Mouse (Mus musculus): Measurements from ENCODE around the gene Trmt1l.
"Not testable (repeated sequence)": the region's sequence is repeated elsewhere in the genome, so short reads cannot be mapped to it uniquely, and the experiment has no call there.

Trmt1l gene

DNA sequence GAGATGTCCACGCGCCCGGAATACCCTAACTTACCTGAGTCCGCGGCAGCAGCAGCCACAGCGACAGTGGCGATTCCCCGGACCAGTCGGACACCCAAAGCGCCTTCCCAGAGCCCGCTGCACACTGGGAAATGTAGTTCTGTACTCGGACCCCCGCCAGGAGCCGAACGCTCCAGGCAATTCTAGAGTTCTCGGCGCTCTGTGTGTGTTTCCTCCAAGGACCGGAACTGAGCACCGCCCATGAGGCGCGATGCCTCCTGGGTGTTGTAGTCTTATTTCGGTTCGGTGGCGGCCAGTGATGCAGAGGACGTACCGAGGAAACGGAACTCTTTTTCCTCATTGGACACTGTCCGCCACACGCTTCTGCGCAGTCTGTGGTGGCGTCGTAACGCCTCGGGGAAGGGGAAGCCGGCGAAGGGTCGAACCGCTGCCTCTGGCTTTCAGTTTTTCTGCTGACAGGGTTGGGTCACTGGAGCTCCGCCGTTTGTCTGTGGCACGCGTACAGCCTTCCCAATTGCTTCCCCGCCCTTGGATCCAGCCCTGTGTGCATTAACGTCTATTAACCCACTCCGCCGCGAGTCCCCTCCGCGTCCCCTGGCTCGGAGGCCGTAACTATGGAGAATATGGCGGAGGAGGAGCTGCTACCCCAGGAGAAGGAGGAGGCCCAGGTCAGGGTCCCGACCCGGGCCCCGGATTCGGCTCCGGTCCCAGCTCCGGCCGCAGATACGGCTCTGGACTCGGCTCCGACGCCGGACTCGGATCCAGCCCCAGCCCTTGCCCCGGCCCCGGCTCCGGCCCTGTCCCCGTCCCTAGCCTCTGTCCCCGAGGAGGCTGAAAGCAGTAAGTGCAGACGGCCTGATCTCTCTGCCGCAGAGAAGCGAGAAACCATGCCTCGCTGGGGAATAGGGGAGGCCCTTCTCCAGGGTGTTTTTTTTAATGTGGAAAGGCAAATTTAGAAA, at the start of gene Trmt1l, which contains the start of gene Swt1:
Gene Trmt1l (plus strand): TSS at position 280 of the 959 bp plus-strand sequence.
Gene Swt1 (minus strand): TSS at position 193 of the 959 bp plus-strand sequence.
- peak; percentile 94 to 97 for DNase-seq

DNA sequence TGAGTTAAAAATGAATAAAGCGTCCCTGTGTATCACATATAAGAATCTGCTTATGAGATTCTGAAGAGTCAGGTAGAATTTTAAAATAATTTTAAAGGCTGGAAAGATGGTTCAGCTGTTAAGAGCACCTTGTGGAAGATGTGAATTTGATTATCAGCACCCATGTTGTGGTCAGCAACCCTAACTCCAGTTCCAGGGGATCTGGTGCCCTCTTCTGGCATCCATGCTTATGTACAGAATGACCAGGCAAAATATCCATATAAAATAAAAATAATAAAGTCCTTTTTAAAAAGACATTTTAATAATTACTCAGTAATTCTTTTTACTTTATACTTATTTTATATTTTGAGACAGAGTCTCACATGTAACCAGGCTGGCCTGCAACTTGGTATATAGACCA, 38.3 kb upstream of the Trmt1l start:
- DNase-seq: peak; percentile 35 to 41

DNA sequence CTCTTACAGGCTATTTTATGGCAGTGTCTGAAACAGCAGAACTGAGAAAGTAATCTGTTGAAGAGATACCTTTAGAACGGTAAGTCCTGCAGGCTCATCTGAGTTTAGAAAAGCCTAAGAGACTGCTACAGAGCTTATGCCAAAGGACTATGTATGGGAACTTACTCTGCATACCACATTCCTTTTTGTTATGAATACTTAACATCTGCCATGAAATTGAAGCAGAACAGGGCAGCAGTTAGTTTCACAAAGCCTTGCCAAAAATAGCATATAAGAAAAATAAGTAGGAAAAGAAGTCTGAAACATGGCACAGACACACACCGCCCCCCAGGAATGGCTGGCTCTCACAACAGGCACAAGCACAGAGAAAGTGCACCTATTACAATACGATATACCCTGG, 18.5 kb upstream of the Trmt1l start:
- DNase-seq: no peak

DNA sequence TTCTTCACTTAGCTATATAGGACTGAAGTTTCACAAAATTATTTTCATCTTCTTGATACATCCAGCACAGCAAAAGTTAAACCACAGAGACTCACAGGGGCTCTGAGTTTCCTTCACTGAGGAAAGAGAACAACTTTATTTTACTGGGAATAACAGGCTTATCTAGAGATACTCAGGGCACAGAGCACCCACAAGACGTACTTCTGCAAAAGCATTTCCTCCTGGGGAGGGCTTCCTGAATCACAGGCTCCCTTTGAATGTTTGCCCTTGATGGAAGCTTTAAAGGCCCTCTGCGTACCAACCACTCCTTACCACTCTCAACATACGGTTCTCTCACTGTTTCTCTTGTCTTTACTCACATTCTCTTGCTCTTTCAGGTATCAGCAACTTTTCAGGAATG, 6.2 kb upstream of the Trmt1l start:
- no peak for DNase-seq

DNA sequence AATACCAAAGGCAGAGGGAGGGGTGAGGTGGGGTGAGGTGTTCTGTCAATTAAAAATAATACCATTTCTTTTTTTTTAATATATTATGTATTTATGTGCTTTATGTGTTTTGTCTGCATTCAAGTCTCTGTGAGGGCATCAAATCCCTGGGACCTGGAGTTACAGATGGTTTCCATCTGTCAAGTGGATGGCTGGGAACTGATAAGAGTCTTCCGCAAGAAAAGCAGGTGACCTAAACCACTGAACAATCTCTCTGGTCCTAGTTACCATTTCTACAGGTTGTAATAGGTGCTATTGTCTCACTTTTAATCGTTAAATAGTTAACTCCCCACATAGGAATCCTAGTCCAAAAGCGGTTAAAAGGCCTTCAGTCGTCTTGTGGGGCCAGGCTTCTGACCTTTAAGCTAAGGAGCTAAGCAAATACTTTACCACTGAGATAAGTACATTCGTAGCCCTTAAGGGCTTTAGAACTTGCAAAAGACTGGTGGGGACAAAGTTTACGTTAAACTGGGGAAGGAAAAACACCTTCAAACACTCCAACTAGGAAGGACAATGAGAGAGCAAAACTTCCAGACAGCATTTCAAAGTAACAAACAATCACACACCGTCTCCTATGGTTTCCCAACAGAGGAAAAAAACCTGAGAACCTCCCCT, 1.3 kb upstream of the Trmt1l start:
- DNase-seq: no peak

DNA sequence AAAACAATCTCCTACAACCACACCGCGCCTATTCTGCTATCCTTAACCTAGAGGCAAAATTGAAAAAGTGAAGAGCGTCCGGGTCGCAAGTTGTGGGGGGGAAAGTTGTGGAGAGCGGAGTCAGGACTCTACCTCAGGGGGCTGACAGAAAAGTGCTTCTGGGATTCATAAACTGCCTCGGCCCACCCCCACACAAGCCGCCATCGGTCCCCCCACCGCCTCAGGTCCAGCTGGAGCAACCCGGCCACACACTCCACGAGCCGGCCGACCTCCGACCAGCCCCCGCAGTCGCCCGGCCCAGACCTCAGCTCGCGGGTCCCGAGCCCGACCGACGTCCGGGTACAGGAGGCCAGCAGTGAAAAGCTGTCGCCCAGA, 467 bp upstream of the Trmt1l start:
- no peak for DNase-seq

DNA sequence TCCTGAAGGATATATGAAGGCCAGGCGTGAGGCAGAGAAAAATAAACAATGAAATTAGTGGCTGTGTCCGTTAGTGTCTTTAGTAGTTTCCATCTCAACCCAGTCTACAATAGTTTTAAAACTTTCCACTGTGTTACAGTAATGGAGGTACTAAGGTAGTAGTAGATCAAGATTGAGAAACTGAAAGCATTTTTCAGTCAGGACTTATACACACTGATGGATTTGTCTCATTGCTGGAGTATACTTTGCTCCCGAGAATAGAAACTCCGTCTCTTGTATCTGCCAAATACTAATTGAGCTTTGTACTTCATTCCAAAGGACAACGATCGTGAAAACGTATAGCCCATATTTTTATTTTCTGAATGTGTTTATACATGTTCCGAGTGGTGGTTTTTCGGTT, 974 bp downstream of the Trmt1l start:
- no peak for DNase-seq

DNA sequence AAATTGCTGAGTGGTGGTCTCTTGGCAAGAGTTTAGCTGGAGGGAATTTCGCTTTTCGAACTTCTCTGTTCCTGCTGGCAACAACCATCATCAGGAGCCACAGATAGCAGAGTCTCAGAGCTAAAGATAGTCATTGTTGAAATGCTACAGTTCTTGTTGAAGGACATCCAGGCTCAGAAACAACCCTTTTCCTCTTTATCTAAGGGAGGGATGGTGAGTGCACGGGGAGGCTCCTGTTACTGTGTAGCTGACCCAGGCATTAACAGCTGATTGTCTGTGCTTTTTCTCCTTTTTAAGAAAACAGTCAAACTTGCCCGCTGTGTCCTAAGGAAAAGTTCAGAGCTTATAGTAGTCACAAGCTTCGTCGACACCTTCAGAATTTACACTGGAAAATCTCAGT, 7.1 kb downstream of the Trmt1l start:
- DNase-seq: no peak

DNA sequence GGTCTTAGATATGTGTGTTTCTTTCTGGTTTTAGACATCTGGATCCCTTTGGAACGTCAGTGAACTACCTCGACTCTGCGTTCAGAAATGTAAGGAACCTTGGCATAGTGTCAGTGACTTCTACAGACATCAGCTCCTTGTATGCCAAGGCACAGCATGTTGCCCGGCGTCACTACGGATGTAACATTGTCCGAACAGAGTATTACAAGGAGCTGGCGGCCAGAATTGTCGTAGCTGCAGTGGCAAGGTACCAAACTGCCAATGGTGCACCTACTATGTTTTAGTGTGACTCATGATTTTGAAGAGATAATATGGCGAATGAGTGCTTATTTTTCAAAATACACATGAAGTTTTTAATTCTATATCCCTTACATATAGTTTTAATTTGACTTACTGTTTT, 21.5 kb downstream of the Trmt1l start:
- DNase-seq: no peak

DNA sequence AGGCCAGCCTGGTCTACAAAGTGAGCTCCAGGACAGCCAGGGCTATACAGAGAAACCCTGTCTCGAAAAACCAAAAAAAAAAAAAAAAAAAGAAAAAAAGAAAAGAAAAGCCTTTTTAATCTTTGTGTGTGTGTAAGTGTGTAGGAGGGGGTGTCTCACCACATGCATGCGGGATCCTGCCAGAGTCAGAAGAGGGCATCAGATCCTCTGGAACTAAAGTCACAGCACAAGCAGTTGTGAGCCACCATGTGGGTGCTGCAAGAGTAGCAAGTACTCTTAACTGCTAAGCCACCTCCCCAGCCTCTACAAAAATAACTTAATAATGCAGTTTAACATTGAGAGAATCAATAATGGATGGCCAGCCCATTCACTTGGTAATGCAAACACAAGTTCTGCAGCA, 22.5 kb downstream of the Trmt1l start:
- DNase-seq: no peak

DNA sequence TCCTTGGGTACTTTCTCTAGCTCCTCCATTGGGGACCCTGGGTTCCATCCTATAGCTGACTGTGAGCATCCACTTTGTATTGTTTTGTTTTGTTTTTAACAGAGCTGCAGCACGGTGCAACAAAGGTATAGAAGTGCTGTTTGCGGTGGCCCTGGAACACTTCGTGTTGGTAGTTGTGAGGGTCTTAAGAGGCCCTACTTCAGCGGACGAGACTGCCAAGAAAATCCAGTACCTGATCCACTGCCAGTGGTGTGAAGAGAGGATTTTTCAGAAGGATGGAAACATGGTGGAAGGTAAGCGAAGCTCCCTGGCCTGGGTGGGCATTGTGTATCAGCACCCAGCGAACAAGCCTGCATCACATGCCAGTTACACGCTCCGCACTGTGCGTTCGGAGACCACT, 23.6 kb downstream of the Trmt1l start:
- DNase-seq: no peak

DNA sequence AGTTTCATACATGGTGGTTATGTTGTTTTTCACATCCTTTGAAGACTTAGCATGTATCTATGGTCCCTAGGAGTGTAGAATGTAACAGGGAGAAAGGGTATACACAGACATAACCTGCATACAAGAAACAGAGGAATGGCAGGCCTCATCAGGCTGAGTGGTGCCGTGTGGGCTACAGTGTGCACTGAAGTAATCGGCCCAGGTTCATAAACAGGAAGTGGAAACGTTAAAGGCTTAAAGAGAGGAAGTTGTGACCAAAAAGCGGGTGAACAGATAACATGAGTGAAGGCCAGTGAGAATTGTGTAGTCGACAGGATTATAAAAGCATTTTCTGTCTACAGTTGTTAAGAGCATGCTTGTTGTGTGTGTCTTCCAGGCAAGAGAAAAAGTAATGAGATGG, 28.7 kb downstream of the Trmt1l start:
- DNase-seq: peak; percentile 31 to 37

DNA sequence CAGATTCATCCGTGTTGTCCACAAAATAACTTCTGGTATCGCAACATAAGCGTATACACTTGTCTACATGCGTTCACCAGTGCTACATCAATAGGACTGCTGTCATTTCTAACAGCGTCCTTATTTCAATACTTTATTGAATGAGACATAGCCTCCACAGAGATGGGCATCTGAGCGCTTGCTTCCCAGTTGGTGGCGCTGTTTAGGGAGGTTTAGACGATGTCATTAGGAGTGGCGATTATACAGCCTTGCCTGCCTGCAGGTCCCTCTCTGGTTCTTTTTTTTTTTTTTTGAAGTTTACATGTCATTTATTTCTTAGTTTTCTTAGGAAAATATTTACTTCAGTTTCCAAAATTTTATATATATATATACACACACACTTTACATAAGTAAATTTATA, 32.9 kb downstream of the Trmt1l start:
- peak; percentile 12 for DNase-seq

DNA sequence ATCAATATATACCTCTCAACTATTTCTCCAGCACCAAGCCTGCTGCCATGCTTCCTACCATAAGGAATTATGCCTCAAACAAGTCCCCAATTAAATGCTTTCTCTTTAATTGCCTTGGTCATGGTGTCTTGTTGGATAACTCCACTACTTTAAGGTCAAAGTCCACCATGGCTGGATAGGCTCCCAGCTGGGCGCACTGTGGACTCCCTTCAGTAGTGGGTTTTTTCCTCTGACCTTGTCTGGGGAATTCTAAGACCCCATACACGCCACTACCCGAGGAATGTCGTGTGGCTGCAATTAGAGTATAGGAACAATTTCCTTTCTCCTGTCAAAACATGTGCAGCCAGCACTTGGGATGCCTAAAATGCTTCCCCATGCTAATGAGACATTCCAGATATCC, 36.6 kb downstream of the Trmt1l start:
- DNase-seq: no peak

DNA sequence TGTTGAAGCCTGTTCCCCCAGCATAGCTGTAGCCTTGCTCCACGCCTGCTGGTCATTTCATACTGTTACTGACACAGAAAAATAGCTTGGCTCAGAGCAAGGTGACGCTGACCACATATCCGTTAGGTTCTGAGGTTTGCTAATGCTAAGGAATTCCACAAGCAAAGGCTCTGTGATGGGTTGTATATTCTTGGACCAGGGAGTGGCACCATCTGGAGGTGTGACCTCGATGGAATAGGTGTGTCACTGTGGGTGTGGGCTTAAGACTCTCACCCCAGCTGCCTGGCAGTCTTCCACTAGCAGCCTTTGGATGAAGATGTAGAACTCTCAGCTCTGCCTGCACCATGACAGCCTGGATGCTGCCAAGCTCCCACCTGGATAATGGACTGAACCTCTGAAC, 38.2 kb downstream of the Trmt1l start:
- DNase-seq: no peak

DNA sequence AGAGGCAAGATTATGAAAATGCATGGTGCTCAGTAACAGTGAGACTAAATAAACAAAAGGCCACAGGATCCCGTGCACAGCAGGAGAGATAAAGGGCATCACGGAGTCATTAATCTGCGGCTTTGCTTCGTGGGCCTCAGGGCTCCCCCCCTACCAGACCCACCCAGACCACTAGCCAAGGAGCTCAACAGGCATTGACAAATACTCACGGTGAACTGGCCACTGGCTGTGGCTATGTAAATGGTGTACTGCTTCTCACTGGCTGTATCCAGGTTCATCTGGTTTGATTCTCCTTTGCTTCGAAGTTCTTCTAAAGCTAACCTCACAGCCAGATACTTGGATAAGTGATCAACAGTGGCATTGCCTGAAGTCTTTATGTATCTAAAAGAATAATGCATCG, 43.1 kb downstream of the Trmt1l start:
- DNase-seq: no peak

DNA sequence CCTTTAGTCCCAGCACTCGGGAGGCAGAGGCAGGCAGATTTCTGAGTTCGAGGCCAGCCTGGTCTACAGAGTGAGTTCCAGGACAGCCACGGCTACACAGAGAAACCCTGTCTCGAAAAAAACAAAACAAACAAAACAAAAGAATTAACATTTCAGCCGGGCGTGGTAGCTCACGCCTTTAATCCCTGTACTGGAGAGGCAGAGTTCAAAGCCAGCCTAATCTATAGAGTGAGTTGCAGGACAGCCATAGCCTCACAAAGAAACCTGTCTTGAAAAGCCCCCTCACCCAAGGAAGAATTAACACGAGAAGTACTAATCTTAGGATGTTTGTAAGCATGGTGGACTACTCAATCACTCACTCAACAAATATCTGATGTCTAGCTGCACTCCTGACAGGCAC, 44.0 kb downstream of the Trmt1l start:
- not testable (repeated sequence) for DNase-seq

DNA sequence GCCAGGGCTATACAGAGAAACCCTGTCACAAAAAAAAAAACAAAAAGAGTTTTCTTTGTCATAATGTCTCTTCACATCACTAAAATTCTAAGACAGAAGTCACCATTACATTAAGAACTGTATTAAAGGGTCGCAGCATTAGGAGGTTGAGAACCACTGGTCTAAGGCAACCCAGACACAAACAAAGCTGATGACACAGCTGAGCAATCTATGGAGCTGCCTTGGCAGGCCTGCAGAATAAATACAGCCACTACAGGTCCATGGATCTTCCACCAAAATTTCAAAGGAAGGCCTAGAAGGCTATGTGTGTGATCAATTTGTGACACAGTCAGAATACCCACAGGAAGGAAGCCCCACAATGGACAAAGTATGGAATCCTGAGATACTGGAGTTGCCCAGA, 54.2 kb downstream of the Trmt1l start:
- DNase-seq: no peak

DNA sequence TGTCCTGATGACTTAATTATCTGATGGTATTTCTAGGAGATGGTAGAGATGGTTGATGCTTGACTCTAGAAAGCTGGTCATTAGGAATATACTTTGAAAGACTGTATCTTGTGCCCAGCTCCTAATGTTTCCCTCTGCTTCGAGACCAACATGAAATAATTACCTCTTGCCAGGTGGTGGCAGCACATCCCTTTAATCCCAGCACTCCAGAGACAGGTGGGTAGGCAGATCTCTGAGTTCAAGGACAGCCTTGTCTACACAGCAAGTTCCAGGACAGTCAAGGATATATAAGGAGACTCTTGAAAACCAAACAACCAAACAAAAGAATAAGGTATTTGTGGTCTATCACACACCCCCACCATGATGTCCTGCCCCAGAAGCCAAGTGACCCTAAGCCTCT, 55.2 kb downstream of the Trmt1l start:
- DNase-seq: peak; percentile 48 to 61

DNA sequence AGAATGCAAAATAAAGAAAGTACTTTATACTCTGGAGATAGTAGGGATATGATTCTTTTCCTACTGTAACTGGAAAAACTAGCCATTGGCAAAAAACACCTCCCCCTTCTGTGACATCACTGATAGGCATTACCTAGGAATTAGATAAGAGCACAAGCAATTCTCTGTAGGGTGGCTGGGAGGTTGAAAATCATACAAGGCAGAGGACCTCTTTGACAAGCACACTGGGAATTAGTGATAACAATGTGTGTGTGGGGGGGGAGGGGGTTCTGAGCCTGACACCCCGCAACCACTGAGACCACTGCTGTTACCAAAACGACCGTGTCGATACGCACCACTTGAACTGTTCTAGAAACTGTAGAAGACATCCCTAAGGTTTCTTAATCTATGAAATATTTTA, 56.4 kb downstream of the Trmt1l start:
- no peak for DNase-seq

DNA sequence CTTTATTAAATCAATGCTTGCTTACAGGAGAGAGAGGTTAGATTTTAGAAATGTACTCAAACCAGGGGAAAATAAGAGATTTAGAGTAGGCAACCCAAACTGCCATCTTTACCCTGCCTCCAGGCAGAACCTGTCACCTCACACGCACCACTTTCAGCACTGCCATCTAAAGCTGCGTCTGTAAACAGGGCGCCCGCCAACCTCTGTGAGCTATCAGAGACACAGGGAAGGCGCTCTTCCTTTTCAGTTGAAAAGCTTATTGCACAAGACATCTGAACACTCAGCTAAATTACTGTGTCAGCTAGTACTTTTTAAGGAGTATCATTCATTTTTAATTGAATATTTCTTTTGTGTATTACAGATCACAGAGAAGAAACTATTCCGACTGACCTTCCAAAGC, 61.5 kb downstream of the Trmt1l start:
- no peak for DNase-seq

DNA sequence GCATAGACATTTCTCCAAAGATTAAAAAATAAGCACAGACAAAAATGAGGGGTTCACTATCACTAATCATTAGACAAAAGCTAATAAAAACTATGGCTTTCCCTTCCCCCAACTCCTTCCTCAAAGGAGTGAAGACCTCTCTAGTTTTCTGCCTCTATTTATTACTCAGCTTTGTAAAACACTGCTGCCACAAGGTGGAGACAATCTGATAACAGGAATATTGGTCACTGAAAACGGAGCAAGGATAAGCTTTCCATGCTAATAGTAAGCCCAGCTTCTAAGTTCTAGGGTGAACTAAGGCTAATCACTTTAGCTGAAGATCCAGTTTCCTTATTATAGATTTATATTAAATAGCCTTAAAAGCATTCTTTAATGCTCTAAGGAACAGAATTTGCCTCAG, 64.1 kb downstream of the Trmt1l start:
- DNase-seq: no peak

DNA sequence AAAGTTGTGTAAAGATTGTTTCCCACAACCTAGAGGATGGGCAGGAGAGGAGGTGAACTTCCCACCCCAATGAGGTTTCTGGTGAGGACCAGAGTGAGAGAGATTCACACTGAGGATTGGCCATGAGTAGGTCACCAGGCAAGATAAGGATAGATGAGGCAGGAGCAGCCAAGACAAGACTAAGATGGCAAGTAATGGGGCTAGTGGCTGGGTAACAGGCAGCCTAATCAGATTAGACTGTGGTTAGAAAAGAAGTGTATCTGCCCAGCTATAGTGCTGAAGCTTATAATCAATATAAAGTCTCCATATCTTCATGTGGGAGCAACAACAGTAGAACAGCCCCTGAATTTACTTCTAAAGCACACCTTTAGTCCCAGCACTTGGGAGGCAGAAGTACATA, 65.5 kb downstream of the Trmt1l start:
- no peak for DNase-seq

DNA sequence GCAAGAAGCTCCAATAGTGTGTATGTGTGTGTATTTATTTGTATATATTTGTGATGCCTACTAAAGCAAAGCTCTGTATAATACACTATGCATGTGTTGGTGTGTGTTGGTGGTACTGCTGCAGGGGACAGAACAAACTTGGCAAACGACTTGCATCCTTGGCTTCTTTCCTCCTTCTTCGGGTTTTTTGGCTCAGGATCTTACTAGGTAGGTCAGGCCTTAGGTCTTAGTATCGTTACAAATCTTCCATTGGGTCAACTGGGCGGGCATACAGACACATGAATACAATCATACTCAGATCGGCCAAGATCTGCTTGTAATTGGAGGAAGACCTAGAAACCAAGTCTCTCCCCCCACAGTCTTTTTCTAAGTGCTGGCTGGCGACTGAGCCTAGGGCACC, 66.4 kb downstream of the Trmt1l start:
- DNase-seq: no peak
